Mouse (Mus musculus): ENCODE results near the gene Rbms3. TPM values are rescaled to one million over a fixed set of nuclear protein-coding genes. Genes with fewer than 3 reads are reported as not detected.

Gene Rbms3
- total and polyA plus RNA-seq, 3 experiments, result not detected

GRCm38 (mm10) chr9:116831386-116831785, 798.3 kb downstream of the Rbms3 start:
- in situ Hi-C loops (cut with MboI; ENCODE audit: low pct_ligation_motif_present, low pct_unique_long_range_greater_than_20kb, low sequenced_read_pairs), result no loop called here

DNA sequence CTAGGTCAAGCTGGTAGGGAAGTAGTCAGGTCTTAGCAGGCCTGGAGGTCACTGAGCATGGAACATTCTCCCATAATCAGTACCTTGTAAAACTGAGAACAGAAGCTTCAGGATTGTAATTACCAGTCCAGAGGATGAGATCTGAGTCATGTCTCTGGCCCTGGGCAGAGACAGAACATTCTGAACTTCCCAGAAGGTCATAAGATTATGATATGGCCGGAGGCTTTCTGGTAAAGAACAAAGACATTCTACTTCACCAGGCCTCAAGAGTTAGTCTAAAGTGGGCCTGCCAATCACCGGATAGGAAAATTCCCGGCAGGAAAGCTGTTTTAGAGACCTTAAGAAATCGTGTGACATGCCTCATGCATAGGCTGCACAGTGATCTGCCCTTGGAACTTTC, 799.8 kb downstream of the Rbms3 start:
- no peaks in the 10 kb centered on the region for H3K79me2 ChIP-seq (replicated peaks; ENCODE audit: control insufficient read depth, extremely low read depth, insufficient read depth, poor library complexity, severe bottlenecking)
- H3K27ac ChIP-seq (ENCODE audit: insufficient read depth, low read depth), result no peak overlapping the region
- no peak overlapping the region for H3K9ac ChIP-seq (ENCODE audit: insufficient read depth, low read depth)
- in situ Hi-C loops (cut with MboI; ENCODE audit: low pct_ligation_motif_present, low pct_unique_long_range_greater_than_20kb, low sequenced_read_pairs), result no loop called here
- H3K4me2 ChIP-seq (ENCODE audit: insufficient read depth, low read depth, poor library complexity, severe bottlenecking), result no peak overlapping the region
- dilution Hi-C loops (cut with MboI; ENCODE audit: extremely low pct_ligation_motif_present, extremely low pct_unique_long_range_greater_than_20kb, low sequenced_read_pairs), result no loop called here
- H3K27me3 ChIP-seq (replicated peaks), result no peaks in the 10 kb centered on the region
- no peaks in the 10 kb centered on the region for H3K36me3 ChIP-seq (replicated peaks in 1 of 2; ENCODE audit: control insufficient read depth in 1 of 2, insufficient read depth in 1 of 2, low read length in 1 of 2)
- TF ChIP-seq CHD2 (IDR thresholded peaks at IDR 0.05; ENCODE audit: low read length), result no peak
- no peak for TF ChIP-seq CTCF (conservative IDR thresholded peaks at IDR 0.05 in 1 of 2, IDR thresholded peaks at IDR 0.05 in 1 of 2; ENCODE audit: low read depth in 2 of 2, low read length in 2 of 2)
- no peak for TF ChIP-seq TCF12 (IDR thresholded peaks at IDR 0.05; ENCODE audit: low read depth, low read length)
- TF ChIP-seq CHD1 (IDR thresholded peaks at IDR 0.05; ENCODE audit: low read depth, low read length), result no peak
- no peak for TF ChIP-seq ELF1 (IDR thresholded peaks at IDR 0.05; ENCODE audit: low read depth, low read length)
- no peak for TF ChIP-seq MAZ (IDR thresholded peaks at IDR 0.05; ENCODE audit: low read depth, low read length)
- no peak for TF ChIP-seq ZMIZ1 (IDR thresholded peaks at IDR 0.05; ENCODE audit: low read depth, low read length)
- TF ChIP-seq MAX (IDR thresholded peaks at IDR 0.05; ENCODE audit: low read length), result no peak
- TF ChIP-seq USF2 (conservative IDR thresholded peaks at IDR 0.05; ENCODE audit: low read depth, low read length), result no peak
- no peak for TF ChIP-seq NELFE (IDR thresholded peaks at IDR 0.05; ENCODE audit: low read depth, low read length)
- H3K4me3 ChIP-seq (replicated peaks in 1 of 3; ENCODE audit: low read depth in 2 of 3, low read length in 2 of 3, poor library complexity in 1 of 3), result no peak overlapping the region
- no peaks in the 10 kb centered on the region for H3K4me1 ChIP-seq (ENCODE audit: control insufficient read depth in 1 of 2, insufficient read depth in 2 of 2)
- DNase-seq (ENCODE audit: extremely low read depth), result no peak
- peaks cover 62% of the 10 kb centered on the region for H3K9me3 ChIP-seq (replicated peaks; ENCODE audit: low read length)

More at GRCm38 (mm10) chr9:116831386-116831785, 798.3 kb downstream of the Rbms3 start:
- no peak overlapping the region for H3K27ac ChIP-seq (ENCODE audit: insufficient read depth, low read depth)
- TF ChIP-seq NRF1 (IDR thresholded peaks at IDR 0.05; ENCODE audit: low read depth, low read length) (no peak), E2F4 (IDR thresholded peaks at IDR 0.05; ENCODE audit: insufficient replicate concordance, low read depth, low read length) (no peak), MAX (IDR thresholded peaks at IDR 0.05; ENCODE audit: low read length) (no peak), POLR2A (IDR thresholded peaks at IDR 0.05; ENCODE audit: low read depth, low read length) (no peak), POLR2AphosphoS2 (IDR thresholded peaks at IDR 0.05; ENCODE audit: low read depth, low read length) (no peak), CTCF (conservative IDR thresholded peaks at IDR 0.05 in 1 of 2, IDR thresholded peaks at IDR 0.05 in 1 of 2; ENCODE audit: low read depth in 2 of 2, low read length in 2 of 2) (no peak), UBTF (IDR thresholded peaks at IDR 0.05; ENCODE audit: low read depth, low read length) (no peak), CHD1 (IDR thresholded peaks at IDR 0.05; ENCODE audit: low read depth, low read length) (no peak), PAX5 (IDR thresholded peaks at IDR 0.05; ENCODE audit: low read length) (no peak), ETS1 (conservative IDR thresholded peaks at IDR 0.05; ENCODE audit: low read depth, low read length) (no peak), ELF1 (IDR thresholded peaks at IDR 0.05; ENCODE audit: low read depth, low read length) (no peak), MAZ (IDR thresholded peaks at IDR 0.05; ENCODE audit: low read depth, low read length) (no peak), KAT2A (IDR thresholded peaks at IDR 0.05; ENCODE audit: insufficient replicate concordance, low read length) (no peak), JUN (IDR thresholded peaks at IDR 0.05; ENCODE audit: insufficient read depth, low read depth, low read length) (no peak), SIN3A (IDR thresholded peaks at IDR 0.05; ENCODE audit: low read length) (no peak), NELFE (IDR thresholded peaks at IDR 0.05; ENCODE audit: low read depth, low read length) (no peak), ZC3H11A (IDR thresholded peaks at IDR 0.05; ENCODE audit: low read depth, low read length) (no peak), GABPA (IDR thresholded peaks at IDR 0.05; ENCODE audit: insufficient replicate concordance, low read depth, low read length) (no peak), EP300 (IDR thresholded peaks at IDR 0.05; ENCODE audit: low read length) (no peak)
- H3K27me3 ChIP-seq (replicated peaks), result no peaks in the 10 kb centered on the region
- no peaks in the 10 kb centered on the region for H3K36me3 ChIP-seq (replicated peaks in 1 of 2; ENCODE audit: control insufficient read depth in 1 of 2, insufficient read depth in 1 of 2, low read length in 1 of 2)
- H3K4me1 ChIP-seq (ENCODE audit: control insufficient read depth in 1 of 2, insufficient read depth in 2 of 2), result no peaks in the 10 kb centered on the region
- dilution Hi-C loops (cut with MboI; ENCODE audit: extremely low pct_ligation_motif_present, extremely low pct_unique_long_range_greater_than_20kb, low sequenced_read_pairs), result no loop called here
- no peak for DNase-seq (ENCODE audit: extremely low read depth)
- no peak overlapping the region for H3K4me3 ChIP-seq (replicated peaks in 1 of 3; ENCODE audit: low read depth in 2 of 3, low read length in 2 of 3, poor library complexity in 1 of 3)
- no peak overlapping the region for H3K4me2 ChIP-seq (ENCODE audit: insufficient read depth, low read depth, poor library complexity, severe bottlenecking)
- peaks cover 68% of the 10 kb centered on the region for H3K9me3 ChIP-seq (replicated peaks; ENCODE audit: low read length)
- no peaks in the 10 kb centered on the region for H3K79me2 ChIP-seq (replicated peaks; ENCODE audit: control insufficient read depth, extremely low read depth, insufficient read depth, poor library complexity, severe bottlenecking)
- H3K9ac ChIP-seq (ENCODE audit: insufficient read depth, low read depth), result no peak overlapping the region
